Mouse (Mus musculus) ES-CJ7 (cell line): ENCODE measurements around the gene Cbln3.

Experiments used
- DNase-seq: peaks from one replicate; pipeline ENCODE4 v3.0.0; 2011; ENCODE audit warnings: low read depth, low spot score

Cbln3 gene

GRCm38 (mm10) chr14:55880982-55881381, 3.2 kb downstream of the Cbln3 start:
- DNase-seq, result no peak

GRCm38 (mm10) chr14:55879623-55880022, 4.6 kb downstream of the Cbln3 start:
- DNase-seq, result peak; percentile 86

DNA sequence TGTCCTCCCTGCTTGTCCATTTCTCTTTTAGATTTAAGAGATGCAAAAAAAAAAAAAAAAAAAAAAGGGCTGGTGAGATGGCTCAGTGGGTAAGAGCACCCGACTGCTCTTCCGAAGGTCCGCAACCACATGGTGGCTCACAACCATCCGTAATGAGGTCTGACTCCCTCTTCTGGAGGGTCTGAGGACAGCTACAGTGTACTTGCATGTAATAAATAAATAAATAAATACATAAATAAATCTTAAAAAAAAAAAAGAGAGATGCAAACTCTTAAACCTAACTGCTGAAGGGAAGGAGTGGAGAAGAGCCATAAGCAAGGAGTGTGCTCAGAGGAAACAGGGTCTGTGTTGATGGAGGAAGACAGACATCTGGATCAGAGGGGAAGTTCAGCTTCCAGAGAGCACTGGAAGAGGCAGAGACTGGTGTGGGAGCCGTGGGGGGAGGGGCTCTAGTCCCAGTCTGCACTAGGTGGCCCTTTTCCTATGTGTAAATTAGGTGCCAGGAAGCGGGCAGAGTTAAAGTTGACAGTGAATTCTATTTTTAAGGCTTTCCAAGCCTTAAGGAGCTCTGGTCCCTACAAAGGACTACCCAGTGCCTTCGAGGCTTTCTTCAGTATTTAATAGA, 5.8 kb downstream of the Cbln3 start:
- peak; percentile 54 for DNase-seq

DNA sequence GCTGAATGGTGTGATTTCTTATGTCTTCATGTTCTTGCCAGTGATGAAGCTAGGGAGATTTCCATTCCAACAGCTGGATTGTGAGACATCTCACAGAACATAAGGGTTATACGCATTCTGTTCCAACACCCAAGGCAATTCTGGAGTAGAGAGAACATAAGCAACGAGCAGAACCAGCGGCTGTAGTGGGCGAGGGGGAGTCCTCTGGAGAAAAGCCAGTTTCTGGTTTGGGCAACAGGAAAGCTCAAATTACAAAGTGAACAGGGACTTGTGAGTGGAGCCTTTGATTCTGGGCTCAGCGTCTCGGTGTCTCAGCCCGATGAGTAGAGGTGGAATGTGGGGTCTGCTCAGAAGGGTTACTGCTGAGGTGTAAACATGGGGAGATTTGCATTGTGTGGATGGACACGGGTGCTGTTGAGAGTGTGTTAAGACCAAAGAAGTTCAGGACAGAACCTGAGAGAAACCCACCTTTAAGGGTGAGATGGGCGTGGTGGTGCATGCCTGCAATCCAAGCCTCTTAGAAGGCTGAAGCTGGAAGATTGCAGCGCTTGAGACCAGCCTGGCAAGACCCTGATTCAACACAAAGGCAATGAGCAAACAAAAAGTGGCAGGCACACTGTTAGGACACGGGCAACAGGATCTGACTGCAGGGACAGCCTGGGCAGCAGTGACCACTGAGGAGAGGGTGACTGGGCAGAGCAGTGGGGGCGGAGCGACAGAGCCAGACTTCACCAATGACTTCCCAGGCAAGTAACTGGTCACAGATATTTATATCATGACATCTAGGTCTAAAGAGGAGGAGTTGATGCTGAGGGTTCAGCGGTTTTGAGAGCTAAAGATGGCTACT, 6.5 kb downstream of the Cbln3 start:
- no peak for DNase-seq

GRCm38 (mm10) chr14:55873714-55874683, 10.2 kb downstream of the Cbln3 start:
- peak; percentile 85 for DNase-seq

GRCm38 (mm10) chr14:55873242-55873713, 10.9 kb downstream of the Cbln3 start:
- no peak for DNase-seq

DNA sequence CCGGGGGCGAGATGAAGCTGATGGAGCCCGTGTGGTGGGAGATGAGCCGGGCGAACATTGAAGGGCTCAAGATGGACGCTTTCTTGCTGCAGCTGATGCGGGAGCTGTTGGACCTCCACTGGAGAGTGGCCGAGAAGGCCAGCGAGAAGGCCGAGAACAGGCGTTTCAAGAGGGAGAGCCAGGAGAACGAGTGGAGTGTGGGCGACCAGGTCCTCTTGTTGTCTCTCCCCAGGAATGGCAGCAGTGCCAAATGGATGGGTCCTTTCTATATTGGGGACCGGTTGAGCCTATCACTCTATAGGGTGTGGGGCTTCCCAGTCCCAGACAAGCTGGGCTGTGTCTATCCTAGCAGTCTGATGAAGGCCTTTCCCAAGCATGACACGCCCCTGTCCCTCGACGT, 11.6 kb downstream of the Cbln3 start:
- no peak for DNase-seq

GRCm38 (mm10) chr14:55872039-55872438, 12.2 kb downstream of the Cbln3 start:
- DNase-seq, result no peak

DNA sequence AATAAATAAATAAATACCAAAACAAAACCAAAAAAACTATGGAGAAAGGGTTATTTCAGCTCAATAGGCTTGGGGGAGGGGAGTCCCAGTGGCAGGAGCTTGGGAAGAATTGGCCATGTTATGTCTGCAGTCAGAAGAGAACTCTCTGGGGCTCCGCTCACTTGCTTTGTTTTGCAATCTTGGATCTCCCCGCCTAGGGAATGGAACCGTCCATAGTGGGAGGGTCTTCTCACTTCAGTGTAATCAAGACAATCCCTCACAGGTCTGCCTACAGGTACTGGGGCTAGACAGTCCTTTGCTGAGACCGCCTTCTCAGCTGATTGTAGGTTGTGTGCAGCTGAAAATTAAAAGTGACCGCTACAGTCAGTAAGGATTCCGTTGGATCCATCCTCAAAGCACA, 14.7 kb downstream of the Cbln3 start:
- DNase-seq, result peak; percentile 58

DNA sequence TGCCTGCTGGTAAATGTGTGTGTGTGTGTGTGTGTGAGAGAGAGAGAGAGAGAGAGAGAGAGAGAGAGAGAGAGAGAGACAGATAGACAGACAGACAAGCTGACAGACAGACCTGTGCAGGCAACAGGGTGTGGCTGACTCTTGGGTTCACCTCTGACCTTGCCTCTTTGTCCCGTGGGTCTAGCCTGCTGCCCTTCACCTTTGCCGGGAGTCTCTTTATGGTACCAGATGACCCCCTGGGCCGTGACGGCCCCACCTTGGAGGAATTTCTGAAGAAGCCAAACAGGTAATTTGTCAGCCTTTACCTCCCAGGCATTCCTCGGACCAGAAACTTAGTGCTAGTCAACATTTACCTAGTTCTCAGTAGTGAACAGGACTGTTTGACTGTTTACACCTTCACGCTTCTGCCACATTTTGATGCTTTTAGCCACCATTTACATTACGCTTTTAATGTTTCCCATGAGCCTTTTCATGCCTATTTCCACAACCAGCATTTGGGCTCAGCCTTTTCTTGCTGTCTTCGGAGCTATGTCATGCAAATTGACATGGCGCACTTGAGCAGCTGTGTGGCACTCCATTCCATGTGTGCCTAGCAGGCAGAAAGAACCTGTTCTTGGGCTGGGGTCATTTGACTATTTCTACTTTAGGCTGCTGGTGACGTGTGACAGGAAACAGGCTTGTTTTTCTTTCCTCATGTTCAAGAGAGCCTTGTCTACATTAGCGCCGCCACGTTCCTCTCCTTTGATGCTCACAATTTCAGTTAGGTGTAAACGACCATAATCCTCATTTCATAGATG, 15.8 kb downstream of the Cbln3 start:
- DNase-seq, result peak; percentile 78

DNA sequence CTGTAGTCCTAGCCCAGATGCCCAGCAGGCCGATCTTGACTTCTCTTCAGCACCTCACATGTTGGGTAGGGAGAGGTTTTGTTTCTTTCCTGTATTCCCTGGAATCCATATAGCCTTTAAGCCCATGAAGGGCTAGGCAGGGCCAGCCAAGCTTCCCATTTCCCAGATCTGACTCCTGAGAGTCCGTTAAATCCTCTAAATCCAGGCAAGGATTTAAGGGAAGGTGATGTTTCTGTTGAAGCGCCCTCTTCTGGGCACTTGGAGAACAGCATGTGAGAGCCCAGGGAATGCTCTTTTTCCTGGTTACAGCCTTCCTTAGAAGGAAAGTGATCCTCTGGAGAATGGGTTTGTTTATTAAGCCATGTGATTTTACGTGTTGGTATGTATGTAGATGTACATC, 17.2 kb downstream of the Cbln3 start:
- DNase-seq, result peak; percentile 72

DNA sequence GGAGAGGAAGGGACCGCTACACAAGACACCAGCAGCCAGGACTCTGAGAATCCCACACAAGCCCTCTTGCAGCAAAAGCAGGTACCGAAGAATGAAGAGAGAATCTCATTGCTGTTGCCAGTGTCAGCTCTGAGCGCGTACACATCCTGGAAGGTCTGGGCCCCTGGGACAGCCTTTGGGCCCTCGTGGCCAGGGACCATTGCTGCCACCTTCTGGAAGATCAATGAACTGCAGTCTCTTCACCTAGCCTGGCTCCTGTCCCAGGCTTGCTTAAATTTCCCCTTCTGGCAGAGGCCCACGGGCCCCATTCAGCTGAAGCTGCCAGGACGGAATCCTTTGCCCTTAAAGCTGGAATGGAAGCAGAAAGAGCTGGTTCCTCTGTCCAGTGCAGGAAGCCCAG, 20.4 kb downstream of the Cbln3 start:
- peak; percentile 87 for DNase-seq

- no peak for DNase-seq
Observed at GRCm38 (mm10) chr14:55862970-55863369, 21.2 kb downstream of the Cbln3 start.

DNA sequence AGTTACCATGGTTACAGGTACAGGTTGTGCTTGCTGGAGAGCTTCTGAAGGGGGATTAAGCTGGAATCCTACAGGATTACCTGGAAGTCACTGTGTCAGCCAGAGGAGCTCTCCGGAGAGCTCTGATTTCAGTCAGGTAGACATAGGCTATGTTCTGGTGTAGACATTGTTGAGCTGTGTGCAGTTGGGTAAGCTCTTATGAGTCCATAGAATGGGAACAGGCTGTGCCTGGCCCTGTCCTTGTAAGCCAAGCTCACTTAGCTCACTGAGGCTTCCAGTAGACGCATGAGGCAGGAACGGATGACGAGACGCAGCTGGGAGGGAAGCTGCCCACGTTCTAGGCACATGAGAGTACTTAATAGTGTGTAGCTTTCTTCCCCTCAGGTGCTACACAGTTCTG, 22.0 kb downstream of the Cbln3 start:
- no peak for DNase-seq

GRCm38 (mm10) chr14:55857588-55857987, 26.6 kb downstream of the Cbln3 start:
- DNase-seq, result no peak

DNA sequence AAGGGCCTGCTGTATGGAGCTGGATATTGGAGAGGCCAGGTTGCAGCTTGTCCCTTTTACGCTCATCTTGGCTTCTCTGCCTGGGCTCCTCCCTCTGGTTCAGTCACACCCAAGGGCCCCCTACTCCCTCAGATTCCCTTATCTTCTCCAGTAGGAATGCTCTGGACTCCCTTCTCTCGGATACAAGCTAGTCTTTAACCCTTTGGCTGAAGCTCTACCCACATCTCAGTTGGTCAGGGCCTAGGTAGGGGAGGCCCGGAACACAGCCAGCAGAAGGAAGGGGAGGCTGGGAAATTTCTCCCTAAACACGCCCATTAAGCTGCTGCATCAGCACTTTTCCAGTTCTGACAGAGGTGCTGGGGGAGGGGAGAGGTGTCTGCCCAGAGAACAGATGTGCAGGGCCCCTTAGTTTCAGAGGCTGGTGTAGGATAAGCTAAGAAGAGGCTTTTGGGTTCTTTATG, 29.1 kb downstream of the Cbln3 start:
- peak; percentile 76 for DNase-seq

DNA sequence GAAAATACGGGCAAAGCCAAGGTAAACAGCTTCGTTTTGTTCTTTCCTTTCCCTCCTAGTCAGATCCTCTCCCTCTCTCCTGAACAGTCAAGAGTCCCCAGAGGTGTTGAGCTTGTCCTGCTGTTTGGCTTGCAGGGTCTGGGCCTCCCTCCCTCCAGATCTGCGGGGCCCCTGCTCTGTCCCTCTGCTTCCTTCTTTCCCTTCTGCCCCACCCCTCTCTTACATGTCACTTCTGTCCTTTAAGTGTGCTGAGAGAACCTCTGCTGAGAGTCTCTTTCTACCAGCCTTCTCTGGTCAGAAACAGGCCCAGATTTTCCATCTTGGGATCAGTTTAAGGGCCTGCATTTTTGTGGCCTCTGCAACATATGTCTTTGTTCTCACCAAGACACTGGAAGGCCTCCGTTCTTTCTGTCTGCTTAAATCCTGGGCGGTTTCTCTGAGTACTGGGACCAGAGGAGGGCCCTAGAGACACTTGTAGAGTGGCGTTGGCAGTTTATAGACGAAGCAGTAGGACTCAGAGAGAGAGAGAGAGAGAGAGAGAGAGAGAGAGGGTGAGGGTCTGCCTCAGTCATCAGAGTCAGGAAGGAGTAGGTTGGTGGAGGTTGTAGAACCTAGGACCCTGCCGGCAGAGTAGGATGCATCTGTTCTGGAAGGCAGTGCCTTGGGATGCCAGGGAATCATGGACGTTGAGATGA, 29.6 kb downstream of the Cbln3 start:
- DNase-seq, result no peak

DNA sequence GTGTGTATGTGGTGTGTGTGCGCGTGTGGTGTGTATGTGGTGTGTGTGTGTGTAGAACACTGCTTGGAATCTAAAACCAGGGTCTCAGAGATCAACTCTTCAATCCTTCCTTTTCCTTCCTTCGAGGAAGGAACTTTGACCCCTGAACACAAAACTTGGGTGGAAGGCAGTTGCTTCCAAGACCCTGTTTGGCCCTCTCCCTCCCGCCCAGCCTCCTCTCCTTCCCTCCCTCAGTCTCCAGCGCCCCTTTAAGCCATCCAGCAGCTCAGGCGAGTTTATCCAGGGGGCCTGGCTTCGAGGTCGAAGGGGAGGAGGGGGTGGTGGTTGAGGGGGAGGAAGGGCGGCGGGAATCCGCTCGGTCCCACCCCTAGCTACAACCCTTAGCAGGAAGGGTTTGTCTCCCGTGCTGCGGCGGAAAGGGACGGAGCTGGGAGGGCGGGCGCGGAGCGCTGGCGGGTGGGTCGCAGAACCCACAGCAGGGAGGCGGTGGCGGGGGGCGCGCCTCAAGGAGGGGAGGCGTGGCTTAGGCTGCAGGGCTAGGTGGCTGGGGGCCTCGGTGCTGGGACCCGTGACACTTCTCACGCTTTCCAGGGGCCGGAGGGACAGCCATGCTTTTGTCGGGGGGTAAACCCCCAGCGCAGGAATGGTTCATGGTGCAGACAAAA, 30.4 kb downstream of the Cbln3 start, which contains the start of gene Nynrin:
TSS of gene Nynrin (plus strand) at position 390 of the 665 bp plus-strand sequence.
- peak; percentile 87 for DNase-seq
